Mouse (Mus musculus) embryonic facial prominence, embryonic 11.5 days (tissue): ENCODE results near the gene Pxylp1. TPM values are rescaled to one million over a fixed set of nuclear protein-coding genes. Genes with fewer than 3 reads are reported as not detected.
A peak's percentile ranks its signal among the peaks of the same experiment; 100 is the strongest.

ENCODE experiments used
- ATAC-seq: fragments of 200-750 bp; cut with Nextera tagmentation; replicated peaks from 2 replicates; pipeline ENCODE4 v1.8.0; 2017; ENCODE audit warnings: low read depth; ENCODE audit not compliant: insufficient number of reproducible peaks, low FRiP score, low TSS enrichment
- DNase-seq: peaks from one replicate; pipeline ENCODE4 v3.0.0-alpha.2; 2015; ENCODE audit warnings: low spot score
- H3K27ac ChIP-seq: fragments of 300-500 bp; sonication (generic); replicated peaks from 2 replicates; pipeline ENCODE4 v1.5.1; 2014; ENCODE audit warnings: mild to moderate bottlenecking, low read depth, low read length, control low read depth
- H3K27me3 ChIP-seq: fragments of 300-500 bp; sonication (generic); 2 replicates; pipeline ENCODE4 v1.6.1; 2014; ENCODE audit warnings: mild to moderate bottlenecking, low read length, moderate library complexity, mixed read lengths; ENCODE audit not compliant: control insufficient read depth, insufficient read depth
- H3K36me3 ChIP-seq: fragments of 300-500 bp; sonication (generic); replicated peaks from 2 replicates; pipeline ENCODE4 v1.6.1; 2014; ENCODE audit warnings: low read depth, mild to moderate bottlenecking, low read length, moderate library complexity, mixed read lengths; ENCODE audit not compliant: control insufficient read depth, insufficient read depth
- H3K4me1 ChIP-seq: fragments of 300-500 bp; sonication (generic); 2 replicates; pipeline ENCODE4 v1.6.1; 2014; ENCODE audit warnings: low read length, mixed read lengths; ENCODE audit not compliant: control insufficient read depth, insufficient read depth
- H3K4me2 ChIP-seq: fragments of 300-500 bp; sonication (generic); 2 replicates; pipeline ENCODE4 v1.6.1; 2014; ENCODE audit warnings: low read depth, mild to moderate bottlenecking, control low read depth, low read length, moderate library complexity
- H3K4me3 ChIP-seq: fragments of 300-500 bp; sonication (generic); 2 replicates; pipeline ENCODE4 v1.5.1; 2014; ENCODE audit warnings: low read depth, low read length, control low read depth
- H3K9ac ChIP-seq: fragments of 300-500 bp; sonication (generic); replicated peaks from 2 replicates; pipeline ENCODE4 v1.6.1; 2014; ENCODE audit warnings: mild to moderate bottlenecking, control low read depth, low read length
- H3K9me3 ChIP-seq: fragments of 300-500 bp; sonication (generic); replicated peaks from 2 replicates; pipeline ENCODE4 v1.6.1; 2016; ENCODE audit warnings: mild to moderate bottlenecking, low read length, inconsistent platforms, mixed read lengths; ENCODE audit not compliant: control insufficient read depth
- WGBS: fragments of 180-500 bp; shearing (Covaris S2); extraction: QIAGEN DNeasy Blood & Tissue Kit; methylation state at CpG from one replicate; pipeline ENCODE4 v1.1.7; 2014; 5-methylcytosine and 5-hydroxymethylcytosine counted together
- polyA plus RNA-seq: library from polyadenylated mRNA; unstranded; fragments of >200 nt; fragmentation: Nextera tagmentation; extraction: Ambion mirVana; gene quantifications from 2 replicates; pipeline ENCODE4 v1.2.1, GENCODE M21; 2014

Pxylp1 gene
- polyA plus RNA-seq, 1 experiment from 2014 or later = 22.7 TPM

DNA sequence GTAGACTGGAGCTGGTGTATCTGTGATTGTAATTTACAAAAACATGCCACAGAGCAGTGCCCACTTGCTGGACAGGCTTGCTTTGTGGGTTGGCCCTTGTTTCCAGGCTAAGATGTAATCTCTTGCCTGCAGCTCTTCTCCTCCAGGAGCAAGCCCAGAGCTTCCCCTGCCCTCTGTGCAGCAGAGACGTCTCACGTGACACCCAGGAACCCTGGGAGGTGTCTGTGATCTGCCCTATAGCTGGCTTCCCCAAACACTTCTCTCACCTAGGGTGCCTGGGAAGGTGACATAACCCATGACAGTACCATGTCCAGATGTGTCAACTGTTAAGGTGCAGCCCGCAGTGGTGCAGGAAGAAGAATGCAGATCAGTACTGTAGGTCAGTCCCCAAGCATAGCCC, 28.9 kb downstream of the Pxylp1 start:
- Histone ChIP-seq H3K9ac (no peak overlapping the region), H3K27ac (no peak overlapping the region), H3K36me3 (no peaks in the 10 kb centered on the region), H3K4me2 (no peak overlapping the region), H3K4me1 (no peaks in the 10 kb centered on the region; the same call in none of the 2 replicates), H3K27me3 (no peaks in the 10 kb centered on the region), H3K9me3 (no peaks in the 10 kb centered on the region), H3K4me3 (no peak overlapping the region)
- 69% methylated on average over 3 of the region's 3 CpGs for WGBS
- ATAC-seq = no peak
- DNase-seq = no peak

DNA sequence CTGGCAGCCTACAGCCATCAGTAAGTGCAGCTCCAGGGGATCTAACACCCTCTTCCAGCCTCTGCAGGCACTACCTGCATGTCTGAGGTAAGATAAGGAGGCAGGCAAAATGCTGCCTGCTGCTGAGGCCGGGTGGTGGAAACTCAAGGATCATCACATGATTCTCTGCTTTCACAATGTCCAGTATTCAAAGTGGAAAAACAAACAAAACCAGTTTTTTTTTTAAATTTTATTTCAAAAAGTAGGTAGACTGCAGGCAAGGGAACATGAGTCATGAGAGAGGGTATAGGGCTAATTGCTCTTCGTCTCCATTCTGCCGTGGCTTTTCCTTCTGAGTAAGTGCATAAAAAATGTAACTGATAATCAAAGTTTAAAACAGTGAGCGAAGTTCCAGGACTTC, 29.6 kb downstream of the Pxylp1 start:
- ATAC-seq = no peak
- H3K4me2 ChIP-seq = no peak overlapping the region
- DNase-seq = no peak
- H3K27ac ChIP-seq = no peak overlapping the region
- H3K9me3 ChIP-seq = no peaks in the 10 kb centered on the region
- no peaks in the 10 kb centered on the region; the same call in none of the 2 replicates for H3K4me1 ChIP-seq
- H3K4me3 ChIP-seq = no peak overlapping the region
- no peaks in the 10 kb centered on the region for H3K36me3 ChIP-seq
- H3K27me3 ChIP-seq = no peaks in the 10 kb centered on the region
- H3K9ac ChIP-seq = no peak overlapping the region
- 67% methylated on average over 4 of the region's 4 CpGs for WGBS

GRCm38 (mm10) chr9:96861092-96861487, 31.4 kb downstream of the Pxylp1 start:
- no peak overlapping the region for H3K4me3 ChIP-seq
- H3K9ac ChIP-seq = 0 out of 2 replicates have a peak overlapping the region, but pooled peaks have one; percentile 10
- no peaks in the 10 kb centered on the region; the same call in none of the 2 replicates for H3K4me1 ChIP-seq
- H3K27ac ChIP-seq = peak overlapping the region; percentile 70
- ATAC-seq (no peak), DNase-seq (no peak)
- H3K36me3 ChIP-seq = no peaks in the 10 kb centered on the region
- 88% methylated on average over 10 of the region's 10 CpGs for whole genome bisulfite sequencing
- H3K9me3 ChIP-seq = no peaks in the 10 kb centered on the region
- no peak overlapping the region for H3K4me2 ChIP-seq
- no peaks in the 10 kb centered on the region for H3K27me3 ChIP-seq

- H3K27ac ChIP-seq = peak overlapping the region; percentile 70
- 91% methylated on average over 5 of the region's 5 CpGs for whole genome bisulfite sequencing
- no peaks in the 10 kb centered on the region for H3K27me3 ChIP-seq
- H3K4me1 ChIP-seq = no peaks in the 10 kb centered on the region; the same call in none of the 2 replicates
- ATAC-seq (no peak), DNase-seq (no peak)
- H3K36me3 ChIP-seq = no peaks in the 10 kb centered on the region
- H3K9me3 ChIP-seq = no peaks in the 10 kb centered on the region
- no peak overlapping the region for H3K4me2 ChIP-seq
- no peak overlapping the region for H3K4me3 ChIP-seq
- H3K9ac ChIP-seq = no peak overlapping the region
Measured at GRCm38 (mm10) chr9:96860380-96861091, 31.9 kb downstream of the Pxylp1 start.

- 26% methylated on average over 2 of the region's 2 CpGs for WGBS
- no peak for DNase-seq
- no peaks in the 10 kb centered on the region; the same call in none of the 2 replicates for H3K4me1 ChIP-seq
- no peaks in the 10 kb centered on the region for H3K9me3 ChIP-seq
- no peak for ATAC-seq
- no peak overlapping the region for H3K27ac ChIP-seq
- H3K4me3 ChIP-seq = no peak overlapping the region
- no peaks in the 10 kb centered on the region for H3K36me3 ChIP-seq
- H3K4me2 ChIP-seq = no peak overlapping the region
- no peaks in the 10 kb centered on the region for H3K27me3 ChIP-seq
- H3K9ac ChIP-seq = no peak overlapping the region
Measured at GRCm38 (mm10) chr9:96859027-96859426, 33.4 kb downstream of the Pxylp1 start.

DNA sequence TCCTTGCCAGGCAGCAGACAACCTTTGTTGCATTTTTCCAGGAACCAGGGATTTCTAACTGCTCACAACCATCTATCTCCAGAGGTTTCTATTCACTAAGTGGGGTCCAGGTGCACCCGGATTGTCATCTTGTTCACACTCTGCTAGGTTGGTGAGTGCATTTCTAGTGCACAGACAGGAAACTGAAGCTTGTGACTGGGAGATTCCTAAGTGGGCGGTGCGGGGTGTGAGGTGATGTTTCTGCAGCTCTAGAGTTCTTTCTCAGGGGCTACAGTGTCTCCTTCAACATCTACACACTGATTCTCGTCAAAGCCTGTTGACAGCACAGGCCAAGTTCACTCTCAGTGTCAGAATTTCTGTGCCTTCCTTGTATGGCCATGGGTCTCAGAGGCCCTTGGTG, 34.6 kb downstream of the Pxylp1 start:
- 82% methylated on average over 4 of the region's 4 CpGs for WGBS
- H3K27ac ChIP-seq = no peak overlapping the region
- no peak for ATAC-seq

GRCm38 (mm10) chr9:96853300-96854186, 38.9 kb downstream of the Pxylp1 start:
- ATAC-seq (no peak), DNase-seq (peak; percentile 39)
- no peak overlapping the region for H3K4me2 ChIP-seq
- no peak overlapping the region for H3K4me3 ChIP-seq
- H3K27ac ChIP-seq = no peak overlapping the region
- WGBS = 42% methylated on average over 16 of the region's 16 CpGs
- no peaks in the 10 kb centered on the region for H3K9me3 ChIP-seq
- no peaks in the 10 kb centered on the region for H3K27me3 ChIP-seq
- no peak overlapping the region for H3K9ac ChIP-seq
- no peaks in the 10 kb centered on the region for H3K4me1 ChIP-seq
- no peaks in the 10 kb centered on the region for H3K36me3 ChIP-seq

More for the DNA sequence above, 34.6 kb downstream of the Pxylp1 start:
- Histone ChIP-seq H3K27me3 (no peaks in the 10 kb centered on the region), H3K9me3 (no peaks in the 10 kb centered on the region), H3K4me2 (no peak overlapping the region), H3K4me3 (no peak overlapping the region), H3K36me3 (no peaks in the 10 kb centered on the region), H3K9ac (no peak overlapping the region), H3K4me1 (no peaks in the 10 kb centered on the region; the same call in none of the 2 replicates)
- no peak for DNase-seq

- H3K36me3 ChIP-seq = no peaks in the 10 kb centered on the region
- H3K27ac ChIP-seq = no peak overlapping the region
- 83% methylated on average over 7 of the region's 7 CpGs for WGBS
- DNase-seq (no peak), ATAC-seq (no peak)
- H3K4me3 ChIP-seq = no peak overlapping the region
- no peaks in the 10 kb centered on the region for H3K4me1 ChIP-seq
- no peaks in the 10 kb centered on the region for H3K9me3 ChIP-seq
- no peaks in the 10 kb centered on the region for H3K27me3 ChIP-seq
- H3K4me2 ChIP-seq = no peak overlapping the region
- H3K9ac ChIP-seq = no peak overlapping the region
Measured at GRCm38 (mm10) chr9:96851634-96852033, 40.8 kb downstream of the Pxylp1 start.
